Mouse (Mus musculus) spleen, adult 18-20 months (tissue): ENCODE data around the gene Mob3c.
A peak's percentile ranks its signal among the peaks of the same experiment; 100 is the strongest.

Source experiments
- DNase-seq, 2 experiments: peaks; one replicate each; pipeline ENCODE4 v3.0.0; 2022; ENCODE audit warnings: mixed read lengths in 2 of 2

Gene Mob3c

GRCm38 (mm10) chr4:115838196-115838595 lies 10.3 kb downstream of the Mob3c start:
- DNase-seq = no peak

DNA sequence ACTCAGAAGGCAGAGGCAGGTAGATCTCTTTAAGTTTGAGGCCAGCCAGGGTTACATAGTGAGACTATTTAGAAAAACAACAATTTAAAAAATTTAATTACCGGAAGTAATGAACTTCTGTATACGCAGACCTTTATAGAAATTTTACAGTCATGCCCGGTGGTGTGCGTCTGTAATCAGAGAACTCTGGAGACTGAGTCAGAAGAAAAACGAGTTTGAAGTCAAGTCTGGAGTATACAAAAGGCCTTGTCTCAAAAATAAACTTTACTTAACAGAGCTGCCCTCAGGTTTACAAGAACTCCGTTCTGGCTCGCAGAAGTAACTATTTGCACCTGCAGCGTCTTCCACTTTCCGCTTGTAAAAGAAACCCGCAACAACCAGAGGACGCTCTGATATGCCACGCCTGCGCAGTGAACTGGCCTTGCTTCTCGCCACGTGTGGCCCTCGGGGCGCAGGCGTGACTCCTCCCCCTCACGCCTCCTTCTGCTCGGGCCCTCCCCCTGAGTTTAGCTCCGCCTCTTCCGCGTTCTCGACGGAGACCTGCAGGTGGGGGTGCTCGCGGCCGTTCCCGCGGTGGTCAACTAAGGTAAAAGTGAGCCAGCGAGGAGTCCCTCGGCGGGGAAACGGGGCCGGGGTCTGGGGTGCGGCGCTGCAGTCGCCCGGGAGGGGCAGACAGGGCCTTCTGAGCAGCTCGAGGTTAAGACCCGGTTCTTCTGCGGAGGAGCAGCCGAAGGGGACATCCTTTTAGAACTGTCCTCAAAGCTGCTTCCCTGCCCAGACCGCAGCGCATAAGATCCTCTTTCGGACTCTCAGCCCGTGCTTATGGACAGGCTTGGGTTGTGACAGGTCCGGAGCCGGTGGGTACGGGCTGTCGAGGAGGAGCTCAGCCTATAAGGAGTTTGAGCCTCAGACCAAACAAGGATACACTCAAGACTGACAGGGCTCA lies 11.1 kb downstream of the Mob3c start, which contains the start of gene Mknk1:
Mknk1 (plus strand) TSS at position 503 of the 946 bp plus-strand sequence.
- DNase-seq = peak; percentile 92

DNA sequence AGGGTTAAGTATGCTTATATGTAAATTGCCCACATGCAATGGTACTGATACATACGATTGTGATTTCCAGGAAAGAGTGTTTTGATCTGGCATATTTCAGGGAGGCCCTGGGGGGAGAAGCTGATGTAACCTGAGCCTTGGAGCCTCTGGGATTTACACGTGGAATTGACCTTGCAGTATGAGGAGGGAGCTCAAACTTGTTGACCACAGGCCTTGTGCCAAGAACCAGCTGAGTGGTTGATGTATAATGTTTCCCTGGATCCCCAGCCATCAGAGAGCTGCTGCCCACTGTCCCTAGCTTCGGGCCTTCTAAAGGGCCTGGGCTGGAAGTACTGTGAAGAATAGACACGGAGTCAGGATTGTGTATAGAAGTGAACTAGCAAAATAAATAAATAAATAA lies 12.1 kb downstream of the Mob3c start:
- no peak for DNase-seq

- DNase-seq = no peak
Measured at GRCm38 (mm10) chr4:115840842-115841241, 12.9 kb downstream of the Mob3c start.

GRCm38 (mm10) chr4:115846656-115847055 lies 18.8 kb downstream of the Mob3c start:
- no peak for DNase-seq

- no peak for DNase-seq
Measured at GRCm38 (mm10) chr4:115847377-115847776, 19.5 kb downstream of the Mob3c start.

DNA sequence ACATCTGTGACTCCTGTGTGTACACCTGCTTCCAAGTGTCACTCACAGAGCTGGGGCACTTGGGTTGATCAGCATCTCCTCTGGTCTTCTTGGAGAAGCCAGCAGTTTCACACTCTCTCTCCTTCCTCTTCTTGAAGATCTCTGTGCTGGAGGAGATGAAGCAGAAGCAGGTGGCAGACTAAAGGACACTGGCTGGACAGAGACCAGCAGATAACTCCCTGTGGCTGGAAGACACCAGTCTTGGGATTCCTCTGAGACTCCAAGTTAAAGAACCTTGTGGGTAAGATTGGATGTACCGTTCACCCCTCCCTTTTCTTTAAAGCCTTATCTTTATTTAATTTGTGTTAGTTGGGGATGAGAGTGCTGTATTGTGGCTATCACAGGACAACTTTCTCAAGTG lies 20.2 kb downstream of the Mob3c start:
- no peak for DNase-seq

DNA sequence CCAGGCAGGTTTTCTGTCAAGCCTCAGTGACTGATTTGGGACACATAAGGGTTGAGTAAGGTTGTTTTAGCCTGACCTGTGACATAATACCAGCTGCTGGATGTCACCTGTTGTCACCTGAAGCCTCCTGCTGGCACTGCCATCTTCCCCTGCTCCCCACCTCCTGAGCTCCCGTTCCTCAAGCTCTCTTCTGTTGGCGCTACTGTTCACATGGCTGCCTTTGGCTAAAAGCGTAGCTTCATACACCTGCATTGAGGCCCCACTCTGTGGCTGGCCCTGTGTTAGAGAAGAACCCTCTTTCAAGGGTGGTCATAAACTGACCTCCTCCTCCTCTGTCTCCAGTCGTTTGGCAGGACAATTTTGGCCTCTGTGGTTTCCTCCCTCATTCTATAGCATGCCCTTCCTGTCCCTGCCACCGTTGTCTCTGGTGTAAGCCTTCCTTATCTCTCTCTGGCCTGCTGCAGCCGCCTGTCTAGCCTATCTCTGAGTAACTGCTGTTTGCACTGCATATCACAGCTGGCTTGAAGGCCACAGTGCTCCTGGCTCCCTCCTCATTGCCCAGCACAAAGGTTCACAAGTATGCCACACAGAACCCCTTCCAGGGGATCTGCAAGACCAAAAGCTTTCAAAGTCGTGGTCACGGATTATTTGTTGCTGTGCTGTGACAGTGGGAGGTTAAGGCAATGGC lies 21.2 kb downstream of the Mob3c start:
- no peak for DNase-seq

DNA sequence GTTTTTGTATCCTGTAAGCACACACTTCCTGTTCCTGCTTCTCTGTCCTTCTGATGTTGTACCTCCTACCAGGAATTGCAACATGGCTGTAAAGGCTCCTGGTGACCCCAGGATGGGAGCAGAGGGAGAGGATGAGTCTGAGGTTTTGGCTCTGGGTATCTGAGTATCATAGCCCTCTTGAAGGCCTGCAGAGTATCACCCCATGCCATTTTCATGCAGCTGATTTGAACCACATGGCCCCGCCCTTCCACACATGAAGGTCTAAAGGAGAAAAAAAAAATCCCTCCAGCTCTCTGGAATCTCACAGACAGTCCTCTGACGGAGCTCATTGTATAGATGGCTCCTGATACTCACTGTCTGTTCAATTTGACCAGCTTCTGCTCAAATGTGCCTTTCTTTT lies 22.2 kb downstream of the Mob3c start:
- no peak for DNase-seq

GRCm38 (mm10) chr4:115850631-115851030 lies 22.7 kb downstream of the Mob3c start:
- DNase-seq = no peak

DNA sequence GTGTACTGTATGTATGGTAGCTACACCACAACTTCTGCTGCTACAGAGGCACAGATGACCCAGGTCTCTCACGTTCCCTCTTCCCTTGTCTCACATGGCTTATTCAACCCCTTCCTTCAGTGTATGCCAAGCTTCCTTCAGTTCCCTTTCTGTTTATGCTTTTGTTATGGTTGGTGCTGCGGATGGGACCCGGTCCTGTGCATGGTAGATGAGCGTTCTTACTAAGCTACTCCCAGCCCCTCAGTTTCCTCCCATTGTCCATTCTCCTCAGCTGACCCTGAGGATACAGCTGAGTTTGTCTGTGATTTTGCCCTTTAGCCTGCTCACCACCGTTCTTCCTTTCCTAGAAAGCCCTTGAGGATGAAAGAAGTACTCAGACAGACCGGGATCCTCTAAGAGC lies 23.7 kb downstream of the Mob3c start:
- DNase-seq = no peak

DNA sequence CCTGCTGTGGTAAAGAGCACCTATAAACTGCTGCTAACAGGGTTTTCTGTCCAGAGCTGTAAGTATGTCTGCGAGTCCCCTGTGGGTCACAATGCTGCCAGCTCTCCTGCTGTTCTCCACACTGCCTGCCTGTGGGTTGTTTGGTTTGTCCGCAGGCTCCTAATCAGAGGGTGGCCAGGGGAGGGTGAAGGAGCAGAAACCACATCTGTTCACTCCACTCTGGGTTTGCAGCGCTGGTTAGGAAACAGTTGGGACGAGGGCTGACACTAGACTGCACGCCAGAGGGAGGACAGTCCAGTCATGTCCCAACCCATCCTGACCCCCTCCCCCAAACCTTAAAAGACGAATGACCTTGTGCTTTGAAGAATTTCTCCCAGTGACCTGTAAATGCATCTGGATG lies 27.2 kb downstream of the Mob3c start:
- no peak for DNase-seq

- DNase-seq = no peak
Measured at GRCm38 (mm10) chr4:115855609-115856008, 27.7 kb downstream of the Mob3c start.

- DNase-seq = no peak
Measured at GRCm38 (mm10) chr4:115856282-115856681, 28.4 kb downstream of the Mob3c start.

- no peak for DNase-seq
Measured at GRCm38 (mm10) chr4:115857293-115857883, 29.5 kb downstream of the Mob3c start.

GRCm38 (mm10) chr4:115863352-115863751 lies 35.5 kb downstream of the Mob3c start:
- DNase-seq = no peak

- no peak for DNase-seq
Measured at GRCm38 (mm10) chr4:115863880-115864279, 36.0 kb downstream of the Mob3c start.

GRCm38 (mm10) chr4:115869512-115870210 lies 41.8 kb downstream of the Mob3c start:
- no peak for DNase-seq

DNA sequence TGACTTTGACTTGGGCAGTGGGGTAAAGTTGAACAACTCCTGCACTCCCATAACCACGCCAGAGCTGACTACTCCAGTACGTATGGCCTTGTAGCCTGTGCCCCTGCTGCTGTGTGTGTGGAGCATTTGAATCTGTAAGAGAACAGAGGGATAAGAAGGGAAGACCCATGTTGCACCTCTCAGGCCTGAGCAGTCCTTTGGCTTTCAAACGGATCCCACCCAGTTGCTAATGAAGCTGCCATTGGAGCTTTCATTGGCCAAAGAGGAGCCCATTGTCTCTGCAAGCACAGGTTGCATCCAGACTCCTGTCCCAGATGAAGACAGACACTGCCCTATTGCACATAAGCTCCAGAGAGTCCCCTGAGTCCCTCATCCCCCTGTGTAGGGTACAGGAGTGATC lies 45.3 kb downstream of the Mob3c start:
- DNase-seq = no peak

GRCm38 (mm10) chr4:115878216-115878678 lies 50.4 kb downstream of the Mob3c start:
- no peak for DNase-seq

- DNase-seq = no peak
Measured at GRCm38 (mm10) chr4:115878828-115879227, 50.9 kb downstream of the Mob3c start.

DNA sequence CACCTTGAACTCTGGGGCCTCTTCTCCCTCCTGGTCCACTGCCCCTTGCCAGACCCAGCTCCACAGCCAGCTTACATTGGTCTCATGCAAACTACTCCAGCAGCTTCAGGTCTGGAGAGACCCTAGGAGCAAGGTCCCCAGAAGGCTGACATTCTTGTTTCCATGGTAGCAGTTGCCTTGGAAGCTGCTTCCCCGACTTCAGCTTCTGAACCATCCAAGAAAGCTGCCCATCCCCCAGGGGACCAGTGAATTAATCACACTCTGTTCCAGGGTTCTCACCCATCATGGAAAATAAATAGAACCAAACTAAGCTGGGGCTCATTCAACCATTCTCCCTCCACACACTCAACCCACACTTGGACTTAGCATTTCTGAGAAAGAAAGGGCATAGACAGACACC lies 53.3 kb downstream of the Mob3c start:
- no peak for DNase-seq

GRCm38 (mm10) chr4:115882195-115882594 lies 54.3 kb downstream of the Mob3c start:
- DNase-seq = no peak
